Mouse (Mus musculus) olfactory bulb, adult 2 months (tissue): ENCODE data around the gene Bmp2.

Experiments
- CTCF ChIP-seq: fragments of 200-500 bp; IDR thresholded peaks from 2 replicates; pipeline ENCODE4 v1.5.1; 2012; ENCODE audit warnings: low read depth, mild to moderate bottlenecking, low read length, moderate library complexity; ENCODE audit not compliant: insufficient read depth
- POLR2A ChIP-seq: fragments of 200-500 bp; IDR thresholded peaks from 2 replicates; pipeline ENCODE4 v1.6.1; 2012; ENCODE audit warnings: mild to moderate bottlenecking, low read depth, low read length, moderate library complexity; ENCODE audit not compliant: insufficient read depth

DNA sequence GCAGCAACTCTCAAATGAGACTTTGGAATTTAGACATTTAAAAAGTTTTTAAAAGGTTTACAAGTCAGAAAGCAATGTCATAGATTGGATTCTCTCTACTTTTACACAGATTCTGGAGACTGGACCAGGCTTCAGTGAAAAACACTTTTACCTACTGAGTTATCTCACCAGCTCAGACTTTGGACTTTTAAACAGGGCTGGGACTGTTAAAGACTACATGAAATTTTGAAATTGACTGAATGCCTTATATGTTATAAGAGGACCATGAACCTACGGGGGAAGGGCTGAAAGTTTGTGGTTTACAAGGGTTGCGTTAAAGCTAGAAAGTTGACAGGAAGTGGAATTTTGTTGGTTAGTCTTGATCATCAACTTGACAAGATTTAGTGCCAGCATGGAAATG is 34.1 kb upstream of the Bmp2 start:
- TF ChIP-seq POLR2A (no peak), CTCF (no peak)
